Mouse (Mus musculus): ENCODE data around the gene Sgip1.

Gene Sgip1

DNA sequence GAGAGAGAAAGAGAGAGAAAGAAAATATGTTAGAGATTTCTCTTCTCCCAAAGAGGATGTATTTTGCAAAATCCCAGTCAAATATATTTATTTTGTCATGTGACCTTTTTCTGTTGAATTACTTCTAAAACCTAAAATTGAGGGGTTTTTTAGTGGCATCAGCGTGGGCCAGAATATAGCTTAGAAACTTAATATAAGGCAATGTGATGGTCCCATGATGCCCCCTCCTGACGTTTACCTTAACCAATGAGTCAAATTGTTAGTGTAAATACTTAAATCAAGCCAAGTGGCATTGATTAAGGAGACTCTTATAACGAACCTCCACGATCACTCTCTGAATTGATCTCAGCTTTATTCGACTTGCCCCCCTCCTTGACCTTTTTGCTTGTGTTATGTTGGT, 233.1 kb downstream of the Sgip1 start:
- in situ Hi-C loops (cut with MboI, MseI): loop anchor here in 1 of 2 experiments (10.0 kb wide), 1 partner anchor 259 kb away; no protein-coding TSS in a partner anchor

DNA sequence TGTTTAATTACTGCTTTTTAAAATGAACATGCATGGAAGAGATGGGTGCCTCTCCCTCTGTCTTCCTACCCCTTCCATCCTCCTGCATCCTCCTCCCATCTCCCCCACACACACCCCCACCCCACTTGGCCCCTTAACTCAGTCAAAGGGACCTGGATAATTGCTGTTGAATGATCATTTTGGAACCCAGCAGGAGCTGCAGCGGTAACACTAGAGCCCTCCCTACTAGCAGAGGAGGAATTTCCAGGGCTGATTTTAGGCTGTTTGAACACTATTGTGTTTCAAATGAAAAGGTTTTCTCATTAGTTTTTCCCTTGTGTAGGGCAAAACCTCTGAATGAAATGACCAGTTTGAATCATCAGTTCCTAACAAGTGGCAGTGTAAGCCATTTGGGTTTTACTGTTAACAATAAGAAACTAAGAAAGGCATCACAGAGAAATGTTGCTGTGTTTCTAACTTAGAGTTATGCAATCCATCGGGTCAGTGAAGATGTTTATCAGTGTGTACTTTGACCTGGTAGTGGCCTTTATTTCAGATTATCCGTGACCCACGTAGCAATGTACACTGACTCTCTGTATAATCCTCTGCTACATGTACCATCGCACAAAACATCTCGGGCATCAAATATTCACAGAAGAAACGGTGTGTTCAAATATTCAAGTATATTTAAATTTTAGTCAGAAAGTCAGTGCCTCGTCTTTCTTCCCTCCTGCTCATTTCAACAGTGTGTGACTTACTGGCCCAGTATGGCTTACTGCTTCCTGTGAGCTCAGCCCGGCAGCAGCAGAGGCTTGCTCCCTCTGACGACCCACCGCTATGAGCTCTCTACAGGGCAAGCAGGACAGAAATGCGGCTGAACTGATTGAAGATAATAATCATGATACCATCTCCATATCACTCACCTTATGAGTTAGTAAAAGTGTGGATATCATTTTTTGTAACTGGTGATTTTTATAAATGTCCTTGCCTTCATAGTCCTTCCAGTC, 235.5 kb downstream of the Sgip1 start:
- in situ Hi-C loops (cut with MboI, MseI): loop anchor here in 1 of 2 experiments (10.0 kb wide), 1 partner anchor 262 kb away; no protein-coding TSS in a partner anchor

DNA sequence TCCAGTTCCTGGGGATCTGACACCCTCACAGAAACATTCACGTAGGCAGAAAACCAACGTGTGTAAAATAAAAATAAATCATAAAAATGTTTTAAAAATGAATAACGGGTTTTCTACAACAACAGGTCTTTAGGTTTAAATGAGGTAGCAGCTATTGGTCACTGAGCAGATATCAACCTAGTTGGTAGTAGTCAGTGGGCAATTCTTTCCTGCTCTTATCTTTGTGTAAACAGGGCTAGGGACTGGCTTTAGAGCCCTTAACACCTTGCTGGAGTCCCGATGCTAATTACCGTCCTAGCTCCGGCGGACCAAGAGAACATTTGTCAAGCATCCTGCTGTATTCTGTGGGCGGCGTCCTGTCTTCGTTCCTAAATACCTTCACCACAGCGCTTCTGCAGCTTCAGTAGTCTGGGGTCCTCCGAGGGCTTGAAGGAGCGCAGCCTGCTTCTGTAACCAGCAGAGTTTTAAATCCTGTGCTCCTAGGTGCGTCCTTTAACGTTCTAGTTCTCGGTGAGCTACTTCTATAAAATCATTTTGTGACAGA, 236.8 kb downstream of the Sgip1 start:
- in situ Hi-C loops (cut with MboI, MseI): loop anchor here in 1 of 2 experiments (10.0 kb wide), 1 partner anchor 263 kb away; no protein-coding TSS in a partner anchor

- in situ Hi-C loops (cut with MboI, MseI): loop anchor here in 1 of 2 experiments (10.0 kb wide), 1 partner anchor 264 kb away; no protein-coding TSS in a partner anchor
These were observed 237.3 kb downstream of the Sgip1 start, which contains the start of gene Tctex1d1 for GRCm38 (mm10) chr4:102978440-102978839. Gene Tctex1d1 (plus strand): TSS chr4:102978606.

DNA sequence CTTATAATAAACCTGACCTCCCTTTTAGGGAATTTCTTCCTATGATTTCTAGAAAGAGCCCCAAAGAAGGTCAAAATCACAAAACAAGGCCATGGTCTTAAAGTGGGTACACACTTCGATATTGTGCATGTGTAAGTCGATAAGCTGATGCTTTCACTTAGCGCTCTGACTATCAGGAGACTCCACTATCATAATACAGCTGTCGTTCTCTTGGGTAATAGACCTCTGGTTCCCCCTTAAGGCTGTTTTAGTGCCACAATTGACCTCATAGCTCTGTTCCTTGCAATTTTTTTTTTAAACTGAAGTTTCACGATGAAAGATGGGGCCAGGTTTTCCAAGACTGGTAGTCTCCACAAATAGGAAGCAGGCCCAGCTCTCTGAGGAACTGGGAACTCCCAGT, 238.3 kb downstream of the Sgip1 start:
- in situ Hi-C loops (cut with MboI, MseI): loop anchor here in 1 of 2 experiments (10.0 kb wide), 1 partner anchor 265 kb away; no protein-coding TSS in a partner anchor

GRCm38 (mm10) chr4:102981709-102982108, 240.6 kb downstream of the Sgip1 start:
- in situ Hi-C loops (cut with MboI, MseI): loop anchor here in 1 of 2 experiments (10.0 kb wide), 1 partner anchor 363 kb away; no protein-coding TSS in a partner anchor

DNA sequence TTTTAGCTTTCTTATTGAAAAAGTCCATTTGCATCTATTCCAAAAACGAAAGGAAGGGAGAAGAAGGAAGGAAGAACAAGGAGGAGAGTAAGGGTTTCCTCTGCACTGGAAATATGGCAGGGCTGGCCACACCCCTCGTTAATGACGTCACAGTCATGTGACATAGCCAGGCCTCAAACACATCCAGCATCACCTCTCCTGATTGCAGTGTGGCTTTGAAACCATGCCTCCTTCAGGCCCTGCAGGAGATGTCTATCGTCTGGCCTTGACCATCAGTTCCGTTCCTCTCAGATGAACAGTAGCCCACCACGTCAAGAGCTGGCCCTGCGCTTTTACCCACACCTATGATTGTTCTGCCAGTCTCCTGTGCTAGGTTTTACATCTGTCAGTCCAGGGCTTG, 245.1 kb downstream of the Sgip1 start:
- in situ Hi-C loops (cut with MboI, MseI): loop anchor here in 1 of 2 experiments (5.0 to 10.0 kb wide), 2 partner anchors 156 to 359 kb away; no protein-coding TSS in a partner anchor

GRCm38 (mm10) chr4:102986917-102987316, 245.8 kb downstream of the Sgip1 start:
- in situ Hi-C loops (cut with MboI, MseI): loop anchor here in 1 of 2 experiments (5.0 to 10.0 kb wide), 2 partner anchors 155 to 358 kb away; no protein-coding TSS in a partner anchor

GRCm38 (mm10) chr4:102987325-102987724, 246.2 kb downstream of the Sgip1 start:
- in situ Hi-C loops (cut with MboI, MseI): loop anchor here in 1 of 2 experiments (5.0 to 10.0 kb wide), 2 partner anchors 155 to 357 kb away; no protein-coding TSS in a partner anchor

- in situ Hi-C loops (cut with MboI, MseI): loop anchor here in 1 of 2 experiments (5.0 to 10.0 kb wide), 2 partner anchors 155 to 357 kb away; no protein-coding TSS in a partner anchor
These were observed 246.7 kb downstream of the Sgip1 start for GRCm38 (mm10) chr4:102987756-102988155.

DNA sequence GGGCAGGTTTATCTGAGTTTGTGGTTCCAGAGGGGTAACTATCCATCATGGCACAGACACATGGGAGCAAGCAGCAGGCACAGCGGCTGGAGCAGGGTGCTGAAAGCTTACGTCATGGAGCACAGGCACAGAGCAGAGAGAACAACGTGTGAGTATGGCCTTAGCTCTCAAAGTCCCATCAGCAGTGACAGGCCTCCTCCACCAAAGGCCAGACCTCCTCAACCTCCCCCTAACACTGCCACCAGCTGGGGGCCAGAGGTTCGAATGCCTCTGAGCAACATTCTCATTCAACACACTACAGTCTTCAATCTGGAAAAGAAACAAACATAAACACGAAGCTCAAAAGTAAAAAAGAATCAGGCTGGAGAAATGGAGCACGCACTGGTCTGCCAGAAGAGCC, 247.4 kb downstream of the Sgip1 start:
- in situ Hi-C loops (cut with MboI, MseI): loop anchor here in 1 of 2 experiments (5.0 to 10.0 kb wide), 2 partner anchors 154 to 356 kb away; no protein-coding TSS in a partner anchor

DNA sequence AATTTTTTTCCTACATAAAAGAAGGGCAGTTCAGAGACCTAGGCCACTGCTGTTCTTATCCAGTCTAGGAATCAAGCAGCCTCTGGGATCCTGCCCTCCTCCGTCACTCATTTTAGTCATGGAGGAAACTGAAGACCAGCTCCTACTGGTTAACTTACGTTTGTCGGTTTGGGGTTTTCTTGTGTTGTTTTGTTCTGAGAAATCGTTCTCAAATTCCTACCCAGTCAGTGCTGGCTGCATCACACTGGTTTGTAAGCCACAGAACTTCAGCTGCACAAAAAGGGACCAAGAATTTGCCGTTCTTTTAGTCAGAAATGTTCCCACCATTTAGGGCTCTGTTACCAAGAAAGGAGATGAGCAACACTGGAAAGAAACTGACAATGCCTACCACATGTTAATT, 248.3 kb downstream of the Sgip1 start:
- in situ Hi-C loops (cut with MboI, MseI): loop anchor here in 1 of 2 experiments (5.0 to 10.0 kb wide), 2 partner anchors 153 to 355 kb away; no protein-coding TSS in a partner anchor

DNA sequence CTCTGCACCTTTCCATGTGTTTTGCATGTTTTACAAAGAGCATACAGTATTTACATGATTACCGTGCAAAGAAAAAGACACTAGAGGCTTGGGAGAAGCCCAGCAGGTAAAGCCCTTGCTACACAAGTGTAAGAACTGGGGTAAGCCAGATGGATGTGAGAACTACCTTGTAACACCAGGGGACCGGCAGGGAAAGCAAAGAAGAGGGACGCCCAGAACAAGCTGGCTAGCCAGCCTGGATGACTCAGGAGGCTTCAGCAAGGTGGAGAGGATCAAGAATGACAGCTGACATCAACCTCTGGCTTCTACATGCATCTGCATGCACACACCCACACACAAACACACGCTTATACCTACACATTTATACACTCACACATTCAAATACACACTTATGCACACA, 248.9 kb downstream of the Sgip1 start:
- in situ Hi-C loops (cut with MboI, MseI): loop anchor here in 1 of 2 experiments (5.0 kb wide), 1 partner anchor 147 kb away; no protein-coding TSS in a partner anchor

DNA sequence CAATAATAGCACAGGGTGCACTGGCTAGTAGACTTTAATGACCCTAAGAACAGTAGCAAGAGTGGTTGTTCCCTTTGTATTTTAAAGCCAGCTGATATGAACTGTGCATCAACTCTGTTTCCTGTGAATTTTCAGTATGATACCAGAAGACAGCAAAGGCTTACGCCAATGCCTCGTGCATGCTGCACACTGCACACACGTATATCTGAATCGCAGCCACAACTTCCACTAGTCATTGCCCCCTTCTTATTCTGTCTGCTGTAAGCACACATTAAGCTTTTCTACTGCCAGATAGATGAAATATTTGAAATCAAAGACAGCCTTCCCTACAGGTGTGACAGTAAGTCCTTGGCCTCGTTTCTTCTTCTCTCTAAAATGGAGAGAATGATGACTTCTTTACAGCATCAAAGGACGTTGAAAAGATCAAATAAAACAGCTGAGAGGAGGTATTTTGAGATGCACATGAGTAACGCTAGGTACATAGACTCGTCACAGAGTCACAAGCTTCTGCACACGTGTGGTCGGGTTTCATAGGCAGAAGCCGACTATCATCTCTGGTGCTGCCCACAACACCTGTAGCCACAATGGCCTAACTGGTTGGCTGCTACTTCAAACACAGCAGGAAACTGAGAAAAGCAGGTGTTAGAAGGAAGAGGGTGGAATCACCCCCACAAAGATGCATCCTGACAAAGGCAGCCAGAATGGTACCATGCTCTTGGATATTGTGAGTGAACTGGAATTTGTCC, 249.7 kb downstream of the Sgip1 start:
- in situ Hi-C loops (cut with MboI, MseI): loop anchor here in 1 of 2 experiments (5.0 kb wide), 1 partner anchor 147 kb away; no protein-coding TSS in a partner anchor

DNA sequence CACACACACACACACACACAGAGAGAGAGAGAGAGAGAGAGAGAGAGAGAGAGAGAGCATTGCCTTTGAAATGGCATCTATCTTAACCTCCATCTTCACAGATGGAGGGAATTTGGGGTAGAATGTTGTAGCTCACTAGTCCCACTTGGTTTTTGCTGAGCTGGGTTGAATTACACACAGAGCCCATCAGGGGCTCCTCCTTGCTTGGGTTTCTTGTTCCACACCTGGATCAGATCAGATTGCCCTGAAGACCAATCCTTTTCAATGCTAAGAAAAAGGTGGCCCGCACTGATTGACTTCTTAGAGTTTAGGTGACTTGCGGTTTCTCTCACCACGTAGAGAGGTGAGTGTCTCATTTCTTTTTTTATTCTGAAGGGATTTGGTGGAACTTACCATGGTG, 250.6 kb downstream of the Sgip1 start:
- in situ Hi-C loops (cut with MboI, MseI): loop anchor here in 1 of 2 experiments (5.0 kb wide), 1 partner anchor 146 kb away; no protein-coding TSS in a partner anchor

GRCm38 (mm10) chr4:103004681-103005080, 263.6 kb downstream of the Sgip1 start:
- in situ Hi-C loops (cut with MboI, MseI): no loop called here

GRCm38 (mm10) chr4:103005190-103005945, 264.3 kb downstream of the Sgip1 start:
- in situ Hi-C loops (cut with MboI, MseI): no loop called here

DNA sequence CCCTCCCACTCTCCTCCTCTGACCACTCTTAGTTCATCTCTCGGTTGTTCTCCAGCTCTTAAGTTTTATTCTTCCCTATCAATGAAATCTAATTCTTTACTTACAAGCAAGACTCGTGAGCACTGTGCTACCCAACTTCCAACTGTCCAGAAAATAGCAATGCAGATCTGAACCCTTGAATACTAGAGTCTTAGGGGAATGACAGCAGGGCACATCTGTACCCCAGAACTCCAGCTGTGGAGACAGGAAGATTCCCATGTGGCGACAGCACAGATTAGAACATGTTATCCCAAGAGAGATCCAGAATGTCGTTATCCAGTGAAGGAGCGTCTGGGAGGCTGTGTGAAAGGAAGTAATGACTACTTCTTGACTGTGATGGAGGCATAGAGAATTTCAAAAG, 265.2 kb downstream of the Sgip1 start:
- in situ Hi-C loops (cut with MboI, MseI): no loop called here

- in situ Hi-C loops (cut with MboI, MseI): no loop called here
These were observed 265.9 kb downstream of the Sgip1 start for GRCm38 (mm10) chr4:103006943-103007418.

DNA sequence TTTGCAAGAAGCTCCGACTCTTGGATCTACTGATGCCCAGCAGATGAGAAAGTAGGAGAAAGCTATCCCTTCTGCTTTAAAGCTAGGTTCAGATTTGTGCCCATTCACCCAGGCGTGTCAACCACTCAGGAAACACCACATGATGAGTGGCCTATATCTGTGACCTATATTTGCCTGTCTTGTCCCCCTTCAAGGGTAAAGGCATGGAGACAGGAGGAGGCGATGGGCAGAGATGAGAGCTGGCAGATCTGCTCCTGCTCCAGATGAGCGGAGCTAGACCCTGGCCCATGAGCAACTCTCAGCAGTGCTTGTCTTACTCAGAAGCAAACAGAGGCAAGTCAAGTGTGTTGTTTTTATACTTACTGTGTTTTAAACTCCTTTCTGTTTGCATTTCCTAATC, 269.6 kb downstream of the Sgip1 start:
- in situ Hi-C loops (cut with MboI, MseI): no loop called here

Data from T-helper 17 cell (primary cell).